Mouse (Mus musculus) cortical plate, adult 2 months (tissue): ENCODE data around the gene Zfyve26.

Experiments
- CTCF ChIP-seq: fragments of 200-500 bp; IDR thresholded peaks from 2 replicates; pipeline ENCODE4 v1.5.1; 2011; ENCODE audit warnings: mild to moderate bottlenecking, control low read depth, low read length; ENCODE audit not compliant: insufficient read depth; ENCODE audit errors: extremely low read depth
- POLR2A ChIP-seq: fragments of 200-500 bp; IDR thresholded peaks from 2 replicates; pipeline ENCODE4 v1.6.1; 2011; ENCODE audit warnings: mild to moderate bottlenecking, low read length, control low read depth; ENCODE audit not compliant: insufficient read depth; ENCODE audit errors: extremely low read depth

DNA sequence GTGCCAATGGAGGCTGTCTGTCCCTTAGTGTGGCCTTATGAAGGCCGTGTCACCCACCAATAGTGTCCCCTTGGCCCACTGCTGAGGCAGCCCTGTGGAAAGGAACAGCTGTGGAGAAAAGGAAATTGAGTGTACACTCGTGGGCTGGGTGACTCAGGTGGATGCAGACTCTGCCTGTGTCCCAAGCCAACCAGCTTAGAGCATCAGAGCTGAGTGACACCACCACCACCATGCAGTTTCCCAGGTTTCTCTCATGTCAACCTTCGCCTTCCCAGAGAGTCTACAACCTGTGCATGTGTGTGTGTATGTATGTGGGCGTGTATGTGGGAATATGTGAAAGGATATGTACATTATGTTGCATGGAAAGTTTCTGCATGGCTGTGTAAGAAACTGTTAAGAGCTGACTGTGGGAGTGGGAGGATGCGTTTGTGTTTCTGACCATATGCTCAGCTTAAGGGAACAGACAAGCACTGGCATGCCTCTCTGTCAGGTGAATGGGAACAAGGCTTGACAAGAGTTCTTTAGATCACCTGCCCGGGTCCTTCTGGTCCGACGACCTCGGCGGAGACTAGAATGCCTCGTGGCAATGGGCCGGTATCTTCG, 16.5 kb downstream of the Zfyve26 start:
- TF ChIP-seq POLR2A, result no peak
- TF ChIP-seq CTCF, result no peak
